Mouse (Mus musculus): ENCODE results near the gene Tex52. TPM values are rescaled to one million over a fixed set of nuclear protein-coding genes. Genes with fewer than 3 reads are reported as not detected.

Tex52 gene
- total RNA-seq, 1 experiment from 2014 or later: not detected

- no peak for ATAC-seq (ENCODE audit: extremely low read depth, insufficient number of reproducible peaks, low FRiP score, poor library complexity, severe bottlenecking)
Measured at GRCm38 (mm10) chr6:128423496-128424268, 48.4 kb downstream of the Tex52 start.

GRCm38 (mm10) chr6:128424269-128425019 lies 49.2 kb downstream of the Tex52 start, which contains the start of gene Itfg2:
TSS of gene Itfg2 (minus strand) at chr6:128424931.
- ATAC-seq (ENCODE audit: extremely low read depth, insufficient number of reproducible peaks, low FRiP score, poor library complexity, severe bottlenecking): peak; percentile 94

- no peak for ATAC-seq (ENCODE audit: extremely low read depth, insufficient number of reproducible peaks, low FRiP score, poor library complexity, severe bottlenecking)
Measured at GRCm38 (mm10) chr6:128425046-128425445, 49.8 kb downstream of the Tex52 start.

GRCm38 (mm10) chr6:128427571-128427970 lies 52.3 kb downstream of the Tex52 start:
- no peak for ATAC-seq (ENCODE audit: extremely low read depth, insufficient number of reproducible peaks, low FRiP score, poor library complexity, severe bottlenecking)

- ATAC-seq (ENCODE audit: extremely low read depth, insufficient number of reproducible peaks, low FRiP score, poor library complexity, severe bottlenecking): no peak
Measured at GRCm38 (mm10) chr6:128429300-128429699, 54.0 kb downstream of the Tex52 start.

GRCm38 (mm10) chr6:128429826-128430225 lies 54.6 kb downstream of the Tex52 start:
- no peak for ATAC-seq (ENCODE audit: extremely low read depth, insufficient number of reproducible peaks, low FRiP score, poor library complexity, severe bottlenecking)

- ATAC-seq (ENCODE audit: extremely low read depth, insufficient number of reproducible peaks, low FRiP score, poor library complexity, severe bottlenecking): no peak
Measured at GRCm38 (mm10) chr6:128432356-128432915, 57.2 kb downstream of the Tex52 start.

- ATAC-seq (ENCODE audit: extremely low read depth, insufficient number of reproducible peaks, low FRiP score, poor library complexity, severe bottlenecking): no peak
Measured at GRCm38 (mm10) chr6:128433566-128433965, 58.3 kb downstream of the Tex52 start.

Other genes starting within 250 kb of the Tex52 start
- gene Tspan9, start 231.9 kb upstream of the Tex52 start, total RNA-seq (2017): 1.7 and 2.3 TPM in 2 replicates
- not detected in 2 replicates for gene Tead4, start 74.6 kb upstream of the Tex52 start, total RNA-seq (2017)
- 1.8 and 2.9 TPM in 2 replicates for gene Tulp3, start 19.6 kb upstream of the Tex52 start, total RNA-seq (2017)
- gene Rhno1, start 12.5 kb upstream of the Tex52 start, total RNA-seq (2017): 40.5 and 48.7 TPM in 2 replicates
- 2.2 and 7.8 TPM in 2 replicates for gene Foxm1, start 12.5 kb upstream of the Tex52 start, total RNA-seq (2017)
- gene Gm44596, start within 50 bp of the Tex52 start, total RNA-seq (2017): not detected in 2 replicates
- 0.12 TPM in 1 of 2 replicates, not detected in the other for gene Nrip2, start 23.8 kb downstream of the Tex52 start, total RNA-seq (2017)
- gene Itfg2, start 49.5 kb downstream of the Tex52 start, total RNA-seq (2017): 35.7 and 37.1 TPM in 2 replicates
- 66.1 and 83.2 TPM in 2 replicates for gene Fkbp4, start 63.2 kb downstream of the Tex52 start, total RNA-seq (2017)
- 0.47 TPM in 1 of 2 replicates, not detected in the other for gene Pzp, start 151.3 kb downstream of the Tex52 start, total RNA-seq (2017)
- gene A2ml1, start 206.2 kb downstream of the Tex52 start, total RNA-seq (2017): not detected in 2 replicates
- gene Klrb1a, start 248.1 kb downstream of the Tex52 start, total RNA-seq (2017): 0.74 TPM in 1 of 2 replicates, not detected in the other